Mouse (Mus musculus) heart, embryonic 12.5 days (tissue): Measurements from ENCODE around the gene Ypel5. TPM values are rescaled to one million over a fixed set of nuclear protein-coding genes. Genes with fewer than 3 reads are reported as not detected.

Experiments
- ATAC-seq: fragments of 200-750 bp; cut with Nextera tagmentation; 2 replicates; pipeline ENCODE4 v1.8.0; 2017; ENCODE audit warnings: moderate TSS enrichment, moderate library complexity; ENCODE audit not compliant: insufficient number of reproducible peaks, low FRiP score
- H3K27ac ChIP-seq: fragments of 300-500 bp; sonication (generic); 2 replicates; pipeline ENCODE4 v1.5.1; 2016; ENCODE audit warnings: mild to moderate bottlenecking, moderate library complexity; ENCODE audit not compliant: poor library complexity, severe bottlenecking
- H3K27me3 ChIP-seq: fragments of 300-500 bp; sonication (generic); replicated peaks from 2 replicates; pipeline ENCODE4 v1.6.1; 2016; ENCODE audit warnings: mild to moderate bottlenecking, moderate library complexity
- H3K36me3 ChIP-seq: fragments of 300-500 bp; sonication (generic); 2 replicates; pipeline ENCODE4 v1.6.1; 2016; ENCODE audit warnings: mild to moderate bottlenecking, moderate library complexity
- H3K4me1 ChIP-seq: fragments of 300-500 bp; sonication (generic); replicated peaks from 2 replicates; pipeline ENCODE4 v1.6.1; 2016; ENCODE audit warnings: mild to moderate bottlenecking
- H3K4me2 ChIP-seq: fragments of 300-500 bp; sonication (generic); 2 replicates; pipeline ENCODE4 v1.6.1; 2016; ENCODE audit warnings: mild to moderate bottlenecking, moderate library complexity
- H3K4me3 ChIP-seq: fragments of 300-500 bp; sonication (generic); 2 replicates; pipeline ENCODE4 v1.5.1; 2016; ENCODE audit warnings: mild to moderate bottlenecking
- H3K9ac ChIP-seq: fragments of 300-500 bp; sonication (generic); 2 replicates; pipeline ENCODE4 v1.6.1; 2016; ENCODE audit warnings: mild to moderate bottlenecking, moderate library complexity
- H3K9me3 ChIP-seq: fragments of 300-500 bp; sonication (generic); replicated peaks from 2 replicates; pipeline ENCODE4 v1.6.1; 2016; ENCODE audit warnings: mild to moderate bottlenecking, moderate library complexity
- WGBS: fragments of 180-500 bp; shearing (Covaris S2); methylation state at CpG from one replicate; pipeline ENCODE4 v1.1.7; 2016; 5-methylcytosine and 5-hydroxymethylcytosine counted together
- polyA plus RNA-seq: library from polyadenylated mRNA; unstranded; fragments of >200 nt; fragmentation: Nextera tagmentation; extraction: Ambion mirVana; gene quantifications from 2 replicates; pipeline ENCODE4 v1.2.1, GENCODE M21; 2016

The Ypel5 gene
- polyA plus RNA-seq, 1 experiment from 2014 or later: 75.6 TPM

DNA sequence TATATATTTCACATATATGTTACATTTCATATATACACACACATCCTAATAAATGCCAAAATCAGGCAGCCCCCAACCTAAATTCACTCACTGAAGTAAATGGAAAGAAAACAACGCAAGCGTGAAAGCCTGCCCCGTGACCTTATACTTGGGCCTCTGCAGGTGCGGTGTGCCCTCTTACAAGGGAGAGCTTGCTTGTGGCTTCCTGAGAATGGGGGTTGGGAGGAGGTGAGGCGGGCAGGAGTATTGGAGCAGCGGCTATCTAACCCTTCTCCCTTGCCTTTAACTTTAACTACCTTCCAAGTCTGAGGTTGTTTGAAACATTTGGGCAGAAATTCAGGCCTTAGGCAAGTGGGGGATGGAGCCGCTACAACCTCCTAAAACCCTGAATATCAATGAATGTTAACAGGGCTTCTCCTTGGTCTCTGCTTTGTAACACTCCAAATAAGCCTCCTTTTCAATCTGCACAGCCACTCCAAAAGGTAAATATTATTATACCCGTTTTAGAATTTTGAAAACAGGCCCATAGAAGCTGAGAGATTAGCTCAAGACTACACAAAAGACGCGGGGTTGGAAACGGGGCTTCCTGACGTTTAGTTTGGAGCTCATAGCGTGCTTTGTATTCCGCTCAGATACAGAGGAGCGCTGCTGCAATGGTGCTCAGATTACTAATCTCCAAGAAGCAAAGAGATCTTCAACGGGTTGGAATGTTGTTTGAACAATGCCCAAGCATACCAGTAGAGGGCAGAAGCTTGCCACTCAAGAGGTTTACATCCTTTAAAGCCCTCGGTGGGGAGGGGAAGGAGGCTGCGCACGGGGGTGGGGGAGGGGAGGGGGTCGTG is 53.5 kb downstream of the Ypel5 start:
- Histone ChIP-seq H3K27ac (no peak overlapping the region), H3K36me3 (no peaks in the 10 kb centered on the region), H3K4me3 (no peak overlapping the region), H3K9ac (no peak overlapping the region), H3K4me2 (peak overlapping the region; percentile 38; the same call in 1 of the 2 replicates), H3K27me3 (no peaks in the 10 kb centered on the region), H3K4me1 (peaks cover 9% of the 10 kb centered on the region), H3K9me3 (no peaks in the 10 kb centered on the region)
- 0 out of 2 replicates have a peak, but pooled peaks have one; percentile 18 for ATAC-seq
- 22% methylated on average over 20 of the region's 20 CpGs for WGBS

DNA sequence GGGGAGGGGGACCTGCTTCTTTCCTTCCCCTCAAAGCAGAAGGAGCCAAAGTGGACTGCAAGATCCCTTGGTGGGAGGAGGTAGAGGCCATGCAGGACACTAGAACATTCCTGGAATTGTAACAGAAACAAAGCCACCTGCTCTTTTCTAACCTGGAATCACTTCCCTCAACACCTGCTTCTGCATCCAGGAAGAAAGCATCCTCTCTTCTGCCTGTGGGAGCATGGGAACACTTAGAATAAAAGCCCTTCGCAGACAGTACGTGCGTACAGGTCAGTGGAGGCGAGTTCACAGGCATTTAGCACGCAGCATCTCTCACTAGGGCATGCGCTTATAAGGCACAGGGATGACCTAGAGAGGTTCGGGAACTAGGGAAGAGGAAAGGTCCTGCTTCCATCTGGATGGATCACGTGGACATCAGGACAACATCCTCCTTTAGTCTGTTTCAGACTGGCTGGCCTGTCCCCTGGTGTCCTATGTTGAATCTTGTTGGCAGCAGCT is 54.2 kb downstream of the Ypel5 start:
- no peak overlapping the region for H3K27ac ChIP-seq
- no peaks in the 10 kb centered on the region for H3K36me3 ChIP-seq
- H3K4me3 ChIP-seq: no peak overlapping the region
- H3K4me2 ChIP-seq: peak overlapping the region; percentile 38; the same call in 1 of the 2 replicates
- H3K4me1 ChIP-seq: peaks cover 9% of the 10 kb centered on the region
- H3K27me3 ChIP-seq: no peaks in the 10 kb centered on the region
- H3K9ac ChIP-seq: peak overlapping the region; percentile 19; the same call in 1 of the 2 replicates
- ATAC-seq: no peak
- no peaks in the 10 kb centered on the region for H3K9me3 ChIP-seq
- 56% methylated on average over 8 of the region's 8 CpGs for WGBS

GRCm38 (mm10) chr17:72891556-72891955 is 55.3 kb downstream of the Ypel5 start:
- Histone ChIP-seq H3K9me3 (no peaks in the 10 kb centered on the region), H3K4me2 (no peak overlapping the region), H3K4me1 (peaks cover 9% of the 10 kb centered on the region), H3K36me3 (no peaks in the 10 kb centered on the region), H3K27ac (no peak overlapping the region), H3K9ac (no peak overlapping the region), H3K4me3 (no peak overlapping the region), H3K27me3 (no peaks in the 10 kb centered on the region)
- 85% methylated on average over 6 of the region's 6 CpGs for WGBS
- ATAC-seq: no peak

DNA sequence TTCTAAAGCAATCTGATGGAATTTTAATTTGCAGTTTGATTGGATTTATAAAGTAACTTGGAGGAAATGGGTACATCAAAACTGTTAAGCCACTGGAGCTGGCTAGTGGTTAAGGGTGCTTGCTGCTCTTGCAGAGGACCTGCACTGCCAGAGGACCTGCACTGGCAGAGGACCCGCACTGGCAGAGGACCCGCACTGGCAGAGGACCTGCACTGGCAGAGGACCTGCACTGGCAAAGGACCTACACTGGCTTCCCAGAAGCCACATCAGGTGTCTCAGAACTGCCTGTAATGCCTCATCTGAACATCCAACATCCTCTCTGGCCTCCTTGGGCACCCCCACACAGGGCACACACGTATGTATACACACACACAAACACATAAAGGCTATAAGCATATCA is 59.3 kb downstream of the Ypel5 start:
- Histone ChIP-seq H3K9me3 (no peaks in the 10 kb centered on the region), H3K36me3 (no peaks in the 10 kb centered on the region), H3K4me1 (peaks cover 19% of the 10 kb centered on the region), H3K4me3 (no peak overlapping the region), H3K4me2 (no peak overlapping the region), H3K9ac (no peak overlapping the region), H3K27ac (no peak overlapping the region), H3K27me3 (no peaks in the 10 kb centered on the region)
- WGBS: 88% methylated on average over 3 of the region's 3 CpGs
- ATAC-seq: no peak

- Histone ChIP-seq H3K27ac (no peak overlapping the region), H3K27me3 (no peaks in the 10 kb centered on the region), H3K4me2 (no peak overlapping the region), H3K9ac (no peak overlapping the region), H3K36me3 (no peaks in the 10 kb centered on the region), H3K9me3 (no peaks in the 10 kb centered on the region), H3K4me3 (no peak overlapping the region), H3K4me1 (peaks cover 18% of the 10 kb centered on the region)
- ATAC-seq: no peak
- WGBS: 85% methylated on average over 7 of the region's 7 CpGs
Measured at GRCm38 (mm10) chr17:72897076-72897475, 60.8 kb downstream of the Ypel5 start.

DNA sequence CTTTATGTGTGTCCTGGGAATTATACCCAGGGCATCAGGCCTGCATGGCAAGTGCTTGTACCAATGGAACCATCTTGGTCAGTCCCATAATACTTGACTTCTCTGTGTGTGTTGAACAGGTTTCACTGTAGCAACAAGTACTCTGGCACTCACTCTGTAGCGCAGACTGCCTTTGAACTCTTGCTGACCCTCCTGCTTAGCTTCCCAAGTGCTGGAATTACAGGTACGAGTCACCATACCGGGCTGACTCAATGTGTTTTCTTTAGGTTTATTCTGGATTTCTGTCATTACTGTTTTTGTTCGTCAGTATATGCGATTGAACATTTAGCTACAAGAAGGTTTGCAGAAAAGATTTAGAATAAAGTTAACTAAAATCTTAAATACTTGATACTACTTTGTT is 61.7 kb downstream of the Ypel5 start:
- Histone ChIP-seq H3K27me3 (no peaks in the 10 kb centered on the region), H3K27ac (no peak overlapping the region), H3K9ac (no peak overlapping the region), H3K4me2 (no peak overlapping the region), H3K4me1 (peaks cover 21% of the 10 kb centered on the region), H3K9me3 (no peaks in the 10 kb centered on the region), H3K4me3 (no peak overlapping the region), H3K36me3 (no peaks in the 10 kb centered on the region)
- 72% methylated on average over 5 of the region's 5 CpGs for WGBS
- no peak for ATAC-seq

DNA sequence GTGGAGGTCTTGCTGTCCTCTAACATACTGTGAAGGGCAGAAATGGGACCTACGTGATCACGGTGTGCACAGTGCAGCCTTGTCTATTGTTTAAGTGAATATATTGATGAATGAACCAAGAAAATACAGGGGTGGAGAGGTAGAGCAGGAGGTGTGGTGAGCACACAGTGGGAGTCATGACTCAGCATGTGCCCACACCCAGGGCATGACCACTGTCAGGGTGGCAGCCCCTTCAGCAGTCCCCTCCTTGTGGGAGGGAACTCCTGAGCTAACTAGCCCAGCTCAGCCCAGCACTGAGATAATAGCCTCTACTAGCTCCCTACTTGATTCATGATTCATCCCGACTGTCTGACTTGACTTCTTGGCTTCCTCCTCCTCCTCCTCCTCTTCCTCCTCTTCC is 62.5 kb downstream of the Ypel5 start:
- ATAC-seq: no peak; the same call in 1 of the 2 replicates
- Histone ChIP-seq H3K4me3 (no peak overlapping the region), H3K27me3 (no peaks in the 10 kb centered on the region), H3K9me3 (no peaks in the 10 kb centered on the region), H3K36me3 (no peaks in the 10 kb centered on the region), H3K4me2 (no peak overlapping the region), H3K27ac (no peak overlapping the region), H3K9ac (no peak overlapping the region), H3K4me1 (peaks cover 25% of the 10 kb centered on the region)
- 57% methylated on average over 3 of the region's 3 CpGs for WGBS

Other genes with a start within 250 kb of the Ypel5 start
- 0.43 and 0.50 TPM in 2 replicates for gene Alk, start 231.8 kb upstream of the Ypel5 start, polyA plus RNA-seq
- gene Lbh, start 81.9 kb downstream of the Ypel5 start, polyA plus RNA-seq: 22.6 and 23.7 TPM in 2 replicates